Mouse (Mus musculus) T-helper 17 cell (primary cell): ENCODE measurements at regions not wholly inside any gene's neighbourhood (a gene's known extent, or its start where the extent isn't known, plus 50 kb on each side); places are given as distances from the start of the nearest gene placed in this dataset.
"Not testable (repeated sequence)": the region's sequence is repeated elsewhere in the genome, so short reads cannot be mapped to it uniquely, and the experiment has no call there.

Source experiments
- in situ Hi-C, 2 experiments: fragments of 300-600 bp; cut with MboI, MseI; formaldehyde crosslinking; loops; 1 replicate in 1 of 2; 2 replicates in 1 of 2; pipeline ENCODE4 v1.15.1; 2025; ENCODE audit warnings: high pct_unique_total_duplicates in 2 of 2

GRCm38 (mm10) chr13:113486368-113486955 is 131.9 kb downstream of the Snx18 start:
- in situ Hi-C loops = no loop called here

- in situ Hi-C loops = no loop called here
Measured at GRCm38 (mm10) chr13:113485511-113485910, 132.9 kb downstream of the Snx18 start.

GRCm38 (mm10) chr13:113484159-113484762 is 134.1 kb downstream of the Snx18 start:
- in situ Hi-C loops = no loop called here

GRCm38 (mm10) chr13:113482911-113483310 is 135.5 kb downstream of the Snx18 start:
- in situ Hi-C loops = no loop called here

GRCm38 (mm10) chr13:113477901-113478510 is 140.4 kb downstream of the Snx18 start:
- in situ Hi-C loops = no loop called here

- in situ Hi-C loops = no loop called here
Measured at GRCm38 (mm10) chr13:113470822-113471557, 147.4 kb downstream of the Snx18 start.

- in situ Hi-C loops = no loop called here
Measured at GRCm38 (mm10) chr13:113464190-113465064, 153.9 kb downstream of the Snx18 start.

GRCm38 (mm10) chr13:113463420-113463819 is 154.9 kb downstream of the Snx18 start:
- in situ Hi-C loops = no loop called here

- in situ Hi-C loops = no loop called here
Measured at GRCm38 (mm10) chr13:113454490-113455295, 161.7 kb downstream of the BC067074 start.

GRCm38 (mm10) chr13:113448378-113448777 is 155.4 kb downstream of the BC067074 start:
- in situ Hi-C loops = loop anchor here in 1 of 2 experiments (5.0 kb wide), 1 partner anchor 394 kb away; no protein-coding TSS in a partner anchor

- in situ Hi-C loops = loop anchor here in 1 of 2 experiments (5.0 kb wide), 1 partner anchor 396 kb away; no protein-coding TSS in a partner anchor
Measured at GRCm38 (mm10) chr13:113446226-113446625, 153.3 kb downstream of the BC067074 start.

GRCm38 (mm10) chr13:113444481-113444880 is 151.5 kb downstream of the BC067074 start:
- in situ Hi-C loops = not testable (repeated sequence)

GRCm38 (mm10) chr13:113443078-113443477 is 150.1 kb downstream of the BC067074 start:
- in situ Hi-C loops = no loop called here

- in situ Hi-C loops = no loop called here
Measured at GRCm38 (mm10) chr13:113442169-113442568, 149.2 kb downstream of the BC067074 start.

- in situ Hi-C loops = no loop called here
Measured at GRCm38 (mm10) chr13:113440137-113440536, 147.2 kb downstream of the BC067074 start.

- in situ Hi-C loops = loop anchor here in 1 of 2 experiments (10.0 kb wide), 1 partner anchor 355 kb away; no protein-coding TSS in a partner anchor
Measured at GRCm38 (mm10) chr13:113439516-113439915, 146.6 kb downstream of the BC067074 start.

GRCm38 (mm10) chr13:113438872-113439271 is 145.9 kb downstream of the BC067074 start:
- in situ Hi-C loops = loop anchor here in 1 of 2 experiments (10.0 kb wide), 1 partner anchor 354 kb away; no protein-coding TSS in a partner anchor

- in situ Hi-C loops = loop anchor here in 1 of 2 experiments (10.0 kb wide), 1 partner anchor 351 kb away; no protein-coding TSS in a partner anchor
Measured at GRCm38 (mm10) chr13:113436288-113436687, 143.3 kb downstream of the BC067074 start.

GRCm38 (mm10) chr13:113435117-113435516 is 142.2 kb downstream of the BC067074 start:
- in situ Hi-C loops = loop anchor here in 1 of 2 experiments (10.0 kb wide), 1 partner anchor 350 kb away; no protein-coding TSS in a partner anchor

- in situ Hi-C loops = loop anchor here in 1 of 2 experiments (10.0 kb wide), 1 partner anchor 349 kb away; no protein-coding TSS in a partner anchor
Measured at GRCm38 (mm10) chr13:113433456-113433855, 140.5 kb downstream of the BC067074 start.
